Mouse (Mus musculus) megakaryocyte progenitor cell, adult 5-6 weeks (primary cell): ENCODE results near the gene Nkapd1. TPM values are rescaled to one million over a fixed set of nuclear protein-coding genes. Genes with fewer than 3 reads are reported as not detected.
A peak's percentile ranks its signal among the peaks of the same experiment; 100 is the strongest.
"Not testable (repeated sequence)": the region's sequence is repeated elsewhere in the genome, so short reads cannot be mapped to it uniquely, and the experiment has no call there.

Source experiments
- ATAC-seq: replicated peaks from 2 replicates; pipeline ENCODE4 v1.8.0; 2016; ENCODE audit warnings: mild to moderate bottlenecking, moderate TSS enrichment, inconsistent platforms; ENCODE audit not compliant: poor library complexity
- total RNA-seq, 2 experiments: library from RNA; stranded (forward) in 1 of 2; stranded (reverse) in 1 of 2; fragments of 157-497, 149-512 nt in 1 of 2; fragments of 200-1000 nt in 1 of 2; gene quantifications; 2 replicates each; pipeline versions ENCODE4 v1.2.3 to v1.2.4; 2015 to 2017

Nkapd1 gene
- total RNA-seq (2015) (43.1 and 44.6 TPM in 2 replicates), total RNA-seq (2017) (42.8 and 68.2 TPM in 2 replicates)

GRCm38 (mm10) chr9:50616766-50617603, at the start of gene Nkapd1, which contains the start of gene Pih1d2:
Gene Nkapd1 (minus strand): TSS chr9:50617464.
Gene Pih1d2 (plus strand): TSS chr9:50617321.
- peak; percentile 91 for ATAC-seq

- peak; percentile 26 for ATAC-seq
These were observed 49.2 kb upstream of the Nkapd1 start for GRCm38 (mm10) chr9:50666442-50666841.

DNA sequence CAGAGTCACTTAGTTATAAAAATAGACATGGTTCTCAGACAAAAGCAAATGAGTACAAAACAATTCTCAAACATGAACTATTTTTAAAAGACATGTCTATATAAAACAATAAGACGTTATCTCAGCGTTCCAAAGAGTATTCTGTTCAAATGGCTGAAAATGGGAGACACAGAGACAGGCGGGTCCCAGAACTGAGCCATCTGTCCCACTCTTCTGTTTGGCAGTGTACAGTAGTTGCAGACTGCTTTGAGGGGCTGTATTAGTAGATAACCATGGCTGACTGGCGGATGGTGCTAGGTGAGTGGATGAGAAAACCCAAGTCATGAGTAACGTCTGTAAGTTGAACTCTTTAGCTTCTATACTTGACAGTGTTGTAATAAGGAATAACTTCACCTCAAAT, 47.6 kb upstream of the Nkapd1 start:
- no peak for ATAC-seq

- 0 out of 2 replicates have a peak, but pooled peaks have one; percentile 33 for ATAC-seq
These were observed 43.2 kb upstream of the Nkapd1 start for GRCm38 (mm10) chr9:50660431-50660830.

DNA sequence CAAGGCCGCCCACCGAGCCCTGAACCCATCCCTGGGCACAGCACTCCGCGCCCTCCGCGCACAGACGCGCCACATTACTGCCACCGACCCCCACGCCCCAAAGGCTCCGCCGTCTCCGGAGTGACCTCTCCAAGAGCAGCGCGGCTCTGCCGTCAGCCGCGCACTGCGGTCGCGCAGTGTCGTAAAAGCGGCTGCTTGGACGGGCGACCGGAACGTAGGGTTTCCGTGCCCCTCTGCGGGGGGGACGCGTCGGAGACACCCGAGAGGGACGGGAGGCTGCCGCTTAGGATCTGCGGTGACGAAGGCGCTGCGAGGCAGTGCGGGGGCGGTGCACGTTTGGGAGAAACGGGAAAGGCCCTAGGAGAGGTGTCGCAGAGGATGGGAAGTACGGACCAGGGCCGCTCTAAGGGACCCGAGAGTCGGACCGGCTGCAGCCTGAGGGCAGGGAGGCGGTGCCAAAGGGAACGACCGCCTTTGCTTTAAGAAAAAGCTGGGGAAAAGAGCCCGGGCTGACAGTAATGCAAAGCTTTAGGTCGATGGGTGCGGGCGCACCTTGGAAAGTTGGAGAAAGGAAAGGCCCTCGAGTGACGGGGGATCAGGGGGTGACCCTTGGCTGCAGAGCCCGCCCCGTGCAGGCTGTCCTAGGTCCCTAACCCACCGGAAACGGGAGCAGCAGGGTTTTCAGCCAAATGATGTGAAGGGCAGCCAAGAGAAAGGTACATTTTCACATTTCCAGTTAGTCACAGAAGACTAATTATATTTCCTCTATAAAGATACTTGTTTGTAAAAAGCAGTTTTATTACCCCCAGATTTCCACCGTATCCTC, 42.3 kb upstream of the Nkapd1 start, which contains the start of gene Dlat:
TSS of gene Dlat (minus strand) at position 389 of the 826 bp plus-strand sequence.
- ATAC-seq: peak; percentile 90

DNA sequence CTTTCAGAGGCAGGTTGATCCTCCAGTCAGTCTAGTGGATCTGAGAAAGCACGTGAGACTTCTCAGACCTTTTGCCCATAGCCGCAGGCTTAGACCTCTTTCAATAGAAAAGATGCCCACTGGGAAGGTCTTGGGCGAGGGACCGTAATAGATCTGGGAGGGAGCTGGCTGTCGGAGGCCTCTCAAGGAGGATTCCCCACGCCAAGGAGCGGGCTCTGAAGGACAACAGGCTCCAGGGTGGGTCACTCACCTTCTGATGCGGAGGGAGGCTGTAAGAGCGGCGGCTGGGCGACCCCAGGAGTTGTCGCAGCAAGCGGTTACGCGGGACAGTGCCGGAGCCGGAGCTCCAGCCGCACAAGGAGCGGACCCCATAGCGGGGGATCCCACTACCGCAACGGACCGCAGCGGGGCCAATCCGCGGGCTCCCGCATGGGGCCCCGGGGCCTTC, 41.7 kb upstream of the Nkapd1 start:
- no peak for ATAC-seq

DNA sequence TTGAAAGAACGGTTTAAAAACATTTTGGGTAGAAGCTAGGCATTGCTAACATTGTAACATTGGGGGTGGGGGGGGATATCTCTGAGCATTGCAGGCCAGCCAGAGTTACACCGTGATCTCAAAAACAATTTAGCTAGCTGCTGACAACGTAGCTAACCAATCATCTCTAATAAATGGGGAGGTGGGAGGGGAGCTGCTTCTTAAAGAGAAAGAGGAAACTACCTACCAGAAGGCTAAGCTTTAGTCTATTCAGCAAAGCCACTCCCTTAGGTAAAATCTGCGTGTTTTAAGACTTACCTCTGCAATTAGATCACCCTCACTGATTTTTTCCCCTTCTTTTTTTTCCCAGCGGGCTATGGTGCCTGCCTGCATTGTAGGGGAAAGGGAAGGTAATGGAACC, 41.1 kb upstream of the Nkapd1 start:
- ATAC-seq: no peak

GRCm38 (mm10) chr9:50650503-50650902, 33.2 kb upstream of the Nkapd1 start:
- peak; percentile 79 for ATAC-seq

GRCm38 (mm10) chr9:50646826-50647370, 29.6 kb upstream of the Nkapd1 start:
- ATAC-seq: no peak

- no peak for ATAC-seq
These were observed 17.0 kb upstream of the Nkapd1 start for GRCm38 (mm10) chr9:50634270-50634669.

GRCm38 (mm10) chr9:50633059-50633458, 15.8 kb upstream of the Nkapd1 start:
- ATAC-seq: peak; percentile 76

GRCm38 (mm10) chr9:50632016-50632688, 14.9 kb upstream of the Nkapd1 start:
- ATAC-seq: 0 out of 2 replicates have a peak, but pooled peaks have one; percentile 14

DNA sequence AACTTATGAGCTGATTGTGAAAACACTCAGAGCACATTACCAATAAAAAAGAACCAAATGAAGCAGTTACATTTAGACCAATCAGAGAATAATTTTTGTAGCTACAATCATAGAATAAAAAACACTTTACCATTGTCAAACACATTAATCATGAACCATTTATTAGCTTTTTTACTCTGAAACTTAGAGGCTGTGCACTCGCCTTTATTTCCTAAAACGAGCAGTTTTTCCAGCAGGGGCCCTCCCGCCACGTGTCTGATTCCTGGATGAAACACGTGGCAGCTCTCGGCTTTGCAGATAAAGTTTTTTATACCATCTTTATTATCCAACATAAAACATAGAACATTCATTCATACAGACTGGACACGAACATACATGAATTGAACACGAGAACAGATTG, 13.6 kb upstream of the Nkapd1 start:
- ATAC-seq: not testable (repeated sequence)

DNA sequence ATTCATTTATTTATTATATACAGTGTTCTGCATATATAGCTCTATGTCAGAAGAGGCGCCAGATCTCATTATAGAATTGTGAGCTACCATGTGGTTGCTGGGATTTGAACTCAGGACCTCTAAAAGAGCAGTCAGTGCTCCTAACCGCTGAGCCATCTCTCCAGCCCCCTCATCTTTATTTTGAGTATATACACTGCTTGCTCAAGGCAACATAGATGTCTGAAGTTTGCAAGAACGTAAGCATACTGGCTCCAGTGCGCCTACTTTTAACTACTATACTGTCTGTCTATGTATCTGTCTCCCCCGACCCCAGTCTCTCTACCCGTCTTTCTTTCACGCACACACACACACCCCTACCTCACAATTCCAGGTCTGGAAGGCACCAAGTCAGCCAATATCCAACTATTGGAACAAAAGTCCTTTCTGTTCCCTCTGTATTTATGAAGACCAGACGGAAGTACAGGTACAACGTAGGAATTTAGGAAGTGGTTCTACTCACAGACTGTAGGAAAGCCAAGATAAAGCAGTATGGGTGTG, 598 bp upstream of the Nkapd1 start:
- ATAC-seq: no peak

- no peak for ATAC-seq
These were observed 1.1 kb downstream of the Nkapd1 start for GRCm38 (mm10) chr9:50616161-50616560.

DNA sequence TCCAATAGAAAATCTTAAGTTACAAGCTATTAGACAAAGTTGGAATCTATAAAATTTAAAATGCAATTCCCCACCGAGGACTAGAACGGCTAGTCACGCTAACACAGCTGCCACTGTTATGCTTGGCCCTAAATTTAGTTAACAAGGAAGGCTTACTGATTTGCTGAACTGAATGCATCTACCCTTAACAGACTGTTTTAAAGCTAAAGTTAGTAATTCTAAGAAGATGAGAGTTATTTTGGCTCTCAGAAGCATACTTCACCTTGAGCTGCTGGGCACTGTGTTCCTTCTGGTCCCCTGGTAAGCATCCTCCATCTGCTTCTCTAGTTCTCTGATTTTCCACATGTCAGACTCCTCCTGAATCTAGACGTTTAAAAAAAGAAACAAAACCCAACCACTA, 5.1 kb downstream of the Nkapd1 start:
- ATAC-seq: no peak

DNA sequence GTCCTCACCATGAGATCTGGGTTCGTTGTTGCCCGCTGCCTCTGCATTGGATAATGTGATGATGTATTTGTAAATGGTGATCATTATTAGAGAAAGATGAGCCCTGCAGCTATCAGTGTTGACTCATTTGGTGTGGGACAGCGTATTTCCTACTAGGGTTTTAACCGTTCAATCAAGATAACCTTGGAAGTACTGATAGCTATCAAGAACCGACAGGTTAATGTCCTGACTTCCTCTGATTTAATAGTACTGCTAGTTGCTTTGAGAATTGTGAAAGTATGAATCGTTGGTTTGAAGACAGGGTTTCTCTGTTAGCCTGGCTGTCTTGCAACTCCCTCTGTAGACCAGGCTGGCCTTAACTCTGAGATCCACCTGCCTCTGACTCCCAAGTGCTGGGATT, 12.9 kb downstream of the Nkapd1 start:
- no peak for ATAC-seq

DNA sequence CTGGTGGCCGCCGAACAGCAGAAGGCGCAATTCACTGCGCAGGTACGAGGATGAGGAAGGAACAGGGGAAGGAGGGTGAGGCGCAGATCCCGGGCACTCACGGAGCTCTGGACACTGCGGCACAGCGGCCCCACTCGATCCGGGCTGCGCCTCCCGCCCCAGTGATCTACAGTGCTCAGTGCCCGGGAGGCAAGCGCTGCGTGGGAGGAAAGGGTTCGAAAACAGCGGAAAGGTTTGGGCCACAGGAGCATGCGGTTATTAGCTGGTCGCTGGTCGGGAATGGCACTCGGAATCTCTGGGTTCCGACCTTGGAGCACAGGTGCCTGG, 13.3 kb downstream of the Nkapd1 start:
- no peak; the same call in 1 of the 2 replicates for ATAC-seq

GRCm38 (mm10) chr9:50603189-50603997, 13.9 kb downstream of the Nkapd1 start, which contains the start of the genes Sdhd and Timm8b:
Gene Sdhd (minus strand): TSS chr9:50603812.
Gene Timm8b (plus strand): TSS chr9:50603910.
- peak; percentile 93 for ATAC-seq
